Mouse (Mus musculus) common myeloid progenitor, adult 5-6 weeks (primary cell): ENCODE measurements around the gene Mcee. TPM values are rescaled to one million over a fixed set of nuclear protein-coding genes. Genes with fewer than 3 reads are reported as not detected.

ENCODE experiments used
- ATAC-seq: replicated peaks from 2 replicates; pipeline ENCODE4 v1.8.0; 2016; ENCODE audit warnings: low read depth, mild to moderate bottlenecking, moderate TSS enrichment, inconsistent platforms; ENCODE audit not compliant: poor library complexity, severe bottlenecking
- total RNA-seq: library from RNA; stranded (forward); fragments of 200-1000, 187-1606 nt; gene quantifications from 2 replicates; pipeline ENCODE4 v1.2.3, GENCODE M21; 2017

The Mcee gene
- total RNA-seq, 1 experiment from 2014 or later = 27.4 TPM

DNA sequence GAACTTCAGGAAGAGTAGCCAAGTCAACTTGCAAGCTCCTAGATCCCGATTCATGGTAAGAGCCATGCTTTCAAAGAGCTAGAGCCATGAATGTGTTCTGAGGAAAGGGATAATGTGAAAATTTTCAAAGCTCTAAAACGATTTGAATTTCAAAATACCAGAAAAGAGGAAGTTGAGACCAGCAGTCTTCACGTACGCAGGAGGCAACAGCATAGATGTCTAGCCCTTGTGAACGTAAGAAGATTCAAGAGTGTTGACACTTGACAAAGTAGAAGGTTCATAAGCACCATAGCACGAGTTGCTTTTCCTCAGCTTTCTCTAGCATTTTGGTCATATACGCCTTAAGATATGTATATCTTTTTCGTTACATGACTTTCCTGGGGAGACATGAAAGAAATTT is 11.6 kb downstream of the Mcee start:
- peak; percentile 56; the same call in 1 of the 2 replicates for ATAC-seq

DNA sequence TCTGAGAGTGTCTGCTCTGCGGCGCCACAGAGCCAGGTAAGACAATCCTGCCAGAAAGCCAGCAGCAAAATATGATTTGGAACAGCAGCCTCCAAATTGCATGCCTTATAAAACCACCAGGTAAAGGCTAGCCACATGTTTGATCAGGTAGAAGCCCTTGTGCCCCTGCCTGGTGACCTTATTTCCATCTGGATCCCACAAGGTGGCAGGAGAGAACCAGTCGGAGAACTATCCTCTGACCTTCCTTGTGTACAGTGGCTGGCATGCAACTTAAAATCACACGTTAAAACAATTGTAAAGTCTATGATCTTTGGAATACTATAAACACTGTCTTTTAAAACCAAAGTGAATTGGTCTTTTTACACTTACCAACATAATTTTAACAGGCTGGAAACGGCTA is 32.5 kb downstream of the Mcee start:
- ATAC-seq = no peak

DNA sequence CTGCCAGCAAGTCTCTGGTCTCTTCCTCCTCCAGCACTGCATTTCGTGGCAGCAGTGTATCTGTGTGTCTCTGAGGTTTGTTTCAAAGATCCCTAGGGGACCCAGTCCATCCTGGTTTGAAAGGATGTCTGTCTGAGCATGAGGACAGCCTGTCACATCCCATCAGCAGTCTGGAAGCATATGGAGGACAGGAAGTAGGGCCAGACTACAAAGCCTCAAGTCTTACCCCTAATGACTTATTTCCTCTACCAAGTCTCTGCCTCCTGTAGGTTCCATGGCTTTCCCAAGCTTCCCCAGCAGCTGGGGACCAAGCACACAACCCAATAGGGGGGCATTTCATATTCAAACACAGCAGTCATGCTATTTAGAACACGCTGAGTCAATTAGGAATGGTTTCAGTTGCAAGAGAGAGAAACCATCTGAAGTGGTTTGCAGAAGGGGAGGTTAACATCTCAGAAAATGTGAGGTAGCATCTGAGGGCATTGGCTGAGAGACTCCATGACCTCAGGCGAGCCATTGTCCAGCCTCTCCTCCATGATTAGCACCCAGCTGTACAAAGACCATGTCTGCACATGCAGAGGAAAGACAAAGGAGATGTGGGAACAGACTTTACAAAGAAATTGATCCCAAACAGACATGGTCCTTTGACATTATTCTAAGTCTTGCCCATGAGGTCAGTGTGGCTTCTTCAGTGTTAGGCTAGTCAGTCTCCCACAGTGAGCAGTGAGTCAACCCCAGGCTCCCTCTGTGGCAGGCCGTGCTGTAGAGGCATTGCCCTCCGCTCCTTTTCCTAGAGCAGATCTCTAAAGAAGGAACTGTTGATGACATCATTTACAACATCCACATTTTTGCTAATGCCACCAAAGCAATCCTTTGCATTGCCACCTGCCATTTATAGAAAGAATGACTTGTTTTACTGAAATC is 47.5 kb downstream of the Mcee start:
- ATAC-seq = no peak

DNA sequence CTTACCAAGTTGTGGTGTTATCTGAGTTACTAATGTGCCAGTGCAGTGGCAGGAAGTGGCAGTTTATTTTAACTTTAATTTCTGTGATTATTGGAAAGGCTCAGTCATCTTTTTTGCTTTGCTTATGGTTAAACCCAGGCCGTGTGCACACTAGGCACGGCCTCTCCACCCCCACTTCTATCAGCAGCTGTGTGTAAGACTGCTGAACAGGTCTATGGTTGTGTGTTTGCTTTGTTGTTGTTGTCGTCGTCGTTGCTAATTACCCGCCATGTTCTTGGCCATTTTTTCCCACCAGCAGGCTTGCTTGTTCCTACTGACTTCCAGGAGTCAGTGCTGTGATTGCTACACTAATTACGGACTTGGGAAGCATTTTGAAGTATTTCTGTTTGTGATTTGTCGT is 48.1 kb downstream of the Mcee start:
- no peak for ATAC-seq

DNA sequence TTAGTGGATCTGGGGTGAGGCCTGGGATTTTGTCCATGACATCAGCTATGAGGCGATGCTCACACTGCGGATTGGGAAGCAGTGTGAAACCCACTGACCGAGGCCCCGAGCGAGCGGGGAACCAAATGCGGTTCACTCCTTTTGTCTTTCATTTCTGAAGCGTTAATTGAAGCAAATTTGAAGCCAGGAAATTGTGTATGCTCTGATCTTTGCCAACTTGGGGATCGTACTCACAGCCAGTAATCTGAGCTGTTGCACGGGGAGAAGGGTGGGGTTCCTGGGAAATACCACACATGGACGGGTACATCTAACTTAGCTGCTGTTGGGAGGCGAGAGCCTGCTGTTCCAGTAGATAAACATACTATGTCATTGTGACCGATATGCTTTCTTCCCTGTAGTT is 58.2 kb downstream of the Mcee start:
- no peak for ATAC-seq

DNA sequence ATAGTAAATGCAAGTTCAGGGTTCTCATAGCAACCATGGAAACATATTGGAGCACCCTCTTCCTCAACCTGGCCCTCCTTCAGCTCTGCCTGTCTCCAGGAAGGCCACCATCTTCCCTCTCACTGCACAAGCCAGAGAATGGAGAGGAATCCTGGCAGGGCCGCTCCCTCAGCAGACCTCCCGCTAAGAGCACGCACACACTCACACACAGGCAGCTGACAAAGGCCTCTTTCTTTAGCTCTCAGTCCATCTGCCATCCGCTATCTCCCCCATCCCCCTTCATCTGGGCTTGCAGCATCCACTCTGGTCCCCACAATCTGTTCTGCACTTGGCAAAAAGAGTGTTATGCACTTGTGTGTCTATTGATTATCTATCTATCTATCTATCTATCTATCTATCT is 59.0 kb downstream of the Mcee start:
- ATAC-seq = no peak

DNA sequence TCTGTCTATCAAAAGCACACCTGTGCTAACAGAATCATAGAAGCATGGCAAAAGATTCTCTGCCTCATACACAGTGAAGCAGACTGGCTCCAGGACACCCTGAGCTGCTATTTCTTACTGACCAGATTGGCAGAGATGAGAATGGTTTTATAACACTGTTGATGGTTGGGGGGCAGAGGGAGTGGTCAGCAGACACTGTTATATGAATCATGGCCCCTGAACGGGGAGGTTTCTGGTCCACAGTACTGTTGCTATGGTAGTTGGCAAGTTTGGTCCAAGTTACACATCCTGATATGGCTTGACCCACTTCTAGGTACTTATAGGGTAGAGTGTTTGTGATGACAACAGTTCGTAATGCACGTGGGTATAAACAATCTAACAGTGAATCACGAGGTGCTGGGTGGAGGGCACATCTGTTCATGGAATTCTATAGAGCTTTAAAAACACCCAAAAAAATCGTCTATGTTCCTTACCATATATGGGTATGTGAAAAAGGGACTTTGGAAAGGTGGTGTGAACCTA is 59.5 kb downstream of the Mcee start:
- ATAC-seq = no peak

DNA sequence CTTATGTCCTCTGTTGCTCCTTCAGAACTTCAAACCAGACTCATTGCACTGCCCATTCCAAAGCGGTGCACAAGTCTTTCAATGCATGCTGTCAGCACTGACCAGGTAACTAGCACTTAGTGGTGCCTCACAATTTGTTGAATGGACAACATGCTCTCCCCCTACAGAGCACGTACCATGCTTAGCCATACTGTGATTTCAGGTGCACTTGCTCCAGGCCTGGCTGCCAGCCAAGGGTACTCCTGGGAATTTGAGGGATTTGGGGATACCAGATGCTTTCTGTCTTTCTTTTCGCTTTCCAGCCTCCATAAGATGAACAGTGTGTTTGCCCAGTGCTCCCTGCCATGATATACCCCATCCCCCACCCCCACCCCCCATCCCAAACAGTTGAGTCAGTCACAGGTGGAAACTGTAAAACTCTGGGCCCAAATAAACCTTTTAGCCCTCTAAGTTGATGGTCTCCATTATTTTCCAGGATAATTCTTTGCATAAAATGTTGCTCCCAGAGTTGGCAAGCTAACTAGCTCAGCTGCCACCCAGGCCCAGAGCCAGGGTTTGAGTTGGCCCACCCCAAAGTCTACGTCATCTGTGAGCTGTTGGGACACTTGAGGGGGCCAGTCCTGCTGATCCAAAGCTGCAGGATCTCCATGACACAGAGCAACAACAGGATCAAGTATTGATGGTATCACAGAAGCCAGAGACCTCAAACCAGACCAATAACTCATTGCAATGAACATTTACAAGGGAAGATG is 60.2 kb downstream of the Mcee start:
- ATAC-seq = no peak

DNA sequence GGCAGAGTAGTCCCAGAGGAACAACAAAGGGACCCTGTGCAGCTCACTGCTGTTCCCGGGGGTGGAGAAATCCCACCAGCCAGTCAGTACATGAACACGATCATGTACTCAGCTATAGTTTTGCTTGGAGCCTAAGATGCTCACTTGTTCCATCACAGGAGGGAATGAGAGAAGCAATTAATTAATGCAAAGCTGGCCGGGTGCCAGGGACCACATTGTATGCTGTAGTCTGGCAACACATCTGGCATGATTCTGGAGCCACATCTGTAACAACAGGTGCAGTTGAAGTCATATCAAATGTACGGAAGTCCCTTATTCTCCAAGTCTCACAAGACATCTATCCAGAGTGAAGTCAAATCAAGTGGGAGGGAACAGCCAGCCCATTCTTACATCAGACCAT is 63.8 kb downstream of the Mcee start:
- no peak for ATAC-seq

DNA sequence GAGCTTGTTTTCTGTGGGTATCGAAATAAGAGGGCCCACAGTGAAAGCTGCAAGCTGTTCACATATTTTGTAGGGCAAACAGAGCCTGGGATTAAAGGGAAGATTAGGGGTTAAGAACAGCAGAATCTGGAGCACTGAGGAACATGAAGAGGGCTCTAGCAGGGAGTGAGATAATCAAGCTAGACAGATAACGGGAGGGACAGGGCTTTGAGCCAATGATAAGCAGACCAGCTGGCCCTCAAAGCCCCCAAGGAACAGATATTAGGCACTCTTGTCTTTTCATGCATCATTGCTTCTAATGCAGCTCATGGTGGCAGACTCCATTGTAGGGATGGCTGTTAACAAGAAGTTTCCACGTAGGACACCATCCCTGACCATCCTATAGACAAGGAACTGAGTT is 64.3 kb downstream of the Mcee start:
- no peak for ATAC-seq

DNA sequence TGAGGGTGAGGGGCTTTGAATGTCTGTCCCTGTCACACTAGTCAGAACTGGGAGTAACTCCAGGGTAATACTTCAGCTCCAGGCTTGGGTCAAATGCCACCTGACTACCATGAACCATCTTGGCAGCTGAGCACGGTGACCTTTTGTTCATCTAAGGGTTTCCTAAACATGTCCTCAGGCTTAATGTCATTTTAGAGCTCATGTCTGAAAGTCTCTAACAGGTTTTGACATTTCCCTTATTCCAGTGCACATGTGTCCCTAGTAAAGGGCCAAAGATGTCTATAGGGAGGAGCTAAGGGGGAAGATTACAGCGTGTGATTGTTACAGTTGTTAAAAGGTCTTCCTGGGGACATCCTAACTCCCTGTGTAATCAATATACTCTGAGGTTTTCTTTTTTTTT is 65.4 kb downstream of the Mcee start:
- ATAC-seq = no peak

Other genes with a start within 250 kb of the Mcee start
- 0.18 TPM in 1 of 2 replicates, not detected in the other for gene Trpm1, start 238.8 kb upstream of the Mcee start, total RNA-seq
- 2.7 and 2.8 TPM in 2 replicates for gene Mtmr10, start 105.0 kb upstream of the Mcee start, total RNA-seq
- gene Fan1, start 18.5 kb upstream of the Mcee start, total RNA-seq = 6.8 and 7.5 TPM in 2 replicates
- 135 and 144 TPM in 2 replicates for gene Mphosph10, start 339 bp upstream of the Mcee start, total RNA-seq
- not detected in 2 replicates for gene Apba2, start 109.1 kb downstream of the Mcee start, total RNA-seq